Mouse (Mus musculus) urinary bladder, postnatal 25 days (tissue): ENCODE data around the gene Ccndbp1.
"Not testable (repeated sequence)": the region's sequence is repeated elsewhere in the genome, so short reads cannot be mapped to it uniquely, and the experiment has no call there.

Experiments used
- DNase-seq: peaks from one replicate; pipeline ENCODE4 v3.0.0; 2022; ENCODE audit warnings: low spot score

The Ccndbp1 gene

DNA sequence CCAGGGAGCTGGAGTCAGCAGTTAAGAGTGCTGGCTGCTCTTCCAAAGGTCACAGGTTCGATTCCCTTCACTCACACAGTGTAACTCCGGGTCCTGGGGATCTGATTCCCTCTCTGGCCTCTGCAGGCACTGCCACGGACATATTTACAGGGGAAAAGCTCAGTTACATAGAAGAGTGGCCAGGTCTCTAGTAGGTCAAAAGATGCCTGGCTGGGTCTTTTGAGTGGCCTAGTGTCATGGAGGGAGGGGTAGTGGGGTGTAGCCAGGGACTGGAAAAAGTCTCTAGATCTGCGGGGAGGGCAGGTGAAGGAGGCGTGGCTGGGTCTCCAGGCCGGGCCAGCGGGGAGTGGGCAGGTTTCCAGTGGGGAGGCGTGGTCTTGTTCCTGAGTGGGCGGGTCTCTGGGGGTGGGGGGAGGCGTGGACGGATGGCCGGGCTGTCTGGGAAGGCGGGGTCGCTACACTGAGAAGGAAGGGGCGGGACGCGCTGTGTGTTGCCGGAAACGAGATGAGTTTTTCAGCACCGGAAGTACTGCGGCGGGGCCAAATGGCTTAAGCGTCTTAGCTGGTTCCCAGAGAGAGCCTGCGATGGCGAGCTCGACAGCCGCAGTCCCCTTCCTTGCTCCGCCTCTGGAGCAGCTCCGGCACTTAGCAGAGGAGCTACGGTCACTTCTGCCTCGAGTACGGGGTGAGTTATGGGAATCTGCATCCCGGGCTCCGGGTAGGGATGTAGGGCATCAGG, at the start of gene Ccndbp1:
Gene Ccndbp1, plus strand, starts transcription at position 479 of the 739 bp plus-strand sequence.
- DNase-seq = peak; percentile 84

DNA sequence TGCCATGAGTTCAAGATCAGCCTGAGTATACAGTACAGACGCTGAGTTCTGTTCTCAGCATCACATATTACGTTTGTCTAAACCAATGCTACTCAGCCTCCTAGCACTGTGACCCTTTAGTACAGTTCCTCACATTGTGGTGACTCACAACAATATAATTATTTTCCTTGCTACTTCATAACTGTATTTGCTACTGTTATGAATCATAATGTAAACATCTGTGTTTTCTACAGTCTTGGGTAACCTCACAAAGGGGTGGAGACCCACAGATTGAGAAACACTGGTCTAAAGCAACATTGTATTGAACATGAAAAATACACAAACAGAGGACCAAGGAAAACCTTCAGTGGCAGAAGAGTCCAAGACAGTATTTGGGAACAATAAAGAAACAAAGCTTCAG, 48.8 kb upstream of the Ccndbp1 start:
- DNase-seq = no peak

DNA sequence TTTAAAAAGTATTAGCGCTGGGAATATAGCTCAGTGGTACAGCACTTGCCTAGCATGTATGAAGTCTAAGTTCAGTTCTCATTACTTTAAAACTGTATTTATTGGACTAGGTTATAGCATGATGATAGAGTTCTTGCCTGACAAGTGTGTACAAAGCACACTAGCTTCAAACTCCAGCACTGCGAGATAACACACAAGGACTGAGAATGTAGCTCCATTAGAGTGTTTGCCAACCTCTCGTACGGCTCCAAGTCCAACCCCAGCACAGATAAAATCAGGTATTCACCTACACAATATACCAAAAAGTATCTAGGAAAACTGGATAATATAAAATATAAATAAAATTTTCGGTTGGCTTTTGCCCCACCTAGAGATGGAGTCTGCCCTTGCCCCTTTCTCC, 48.4 kb upstream of the Ccndbp1 start:
- no peak for DNase-seq

DNA sequence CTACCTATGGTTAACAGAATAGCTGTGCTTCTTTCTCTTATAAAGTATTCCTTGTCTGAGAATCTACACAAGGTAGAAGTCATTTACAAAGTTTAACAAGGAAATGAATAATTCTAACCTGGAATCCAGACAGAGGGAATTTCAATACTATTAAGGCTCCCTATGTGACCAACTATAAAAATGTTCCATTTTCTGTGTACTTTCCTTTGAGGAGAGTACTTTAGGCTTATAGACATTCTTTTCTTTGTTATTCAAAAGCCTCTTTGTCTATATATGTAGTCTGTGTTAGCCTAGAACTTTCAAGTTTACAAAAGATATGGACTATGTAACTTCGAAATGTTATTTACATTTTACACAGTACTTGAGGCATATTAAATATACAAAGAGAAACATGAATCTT, 47.9 kb upstream of the Ccndbp1 start:
- DNase-seq = no peak

DNA sequence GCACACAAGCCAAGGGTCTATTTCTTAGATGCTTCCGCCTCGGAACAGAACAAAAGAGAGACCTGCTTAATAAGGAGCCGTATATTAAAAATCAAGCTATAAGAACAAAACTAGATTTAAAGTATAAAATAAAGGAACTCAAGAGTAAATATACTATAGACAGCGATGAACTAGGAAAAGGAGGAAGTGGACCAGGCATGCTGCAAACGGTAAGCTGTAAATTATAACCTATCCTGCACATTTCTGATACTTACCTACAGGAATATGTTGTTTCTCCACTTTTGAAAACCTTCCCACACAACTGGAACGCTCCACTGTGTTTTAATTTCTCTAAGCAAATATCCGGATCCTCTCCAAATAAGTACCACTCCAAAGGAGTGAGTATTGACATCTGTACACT, 45.1 kb upstream of the Ccndbp1 start:
- DNase-seq = no peak

DNA sequence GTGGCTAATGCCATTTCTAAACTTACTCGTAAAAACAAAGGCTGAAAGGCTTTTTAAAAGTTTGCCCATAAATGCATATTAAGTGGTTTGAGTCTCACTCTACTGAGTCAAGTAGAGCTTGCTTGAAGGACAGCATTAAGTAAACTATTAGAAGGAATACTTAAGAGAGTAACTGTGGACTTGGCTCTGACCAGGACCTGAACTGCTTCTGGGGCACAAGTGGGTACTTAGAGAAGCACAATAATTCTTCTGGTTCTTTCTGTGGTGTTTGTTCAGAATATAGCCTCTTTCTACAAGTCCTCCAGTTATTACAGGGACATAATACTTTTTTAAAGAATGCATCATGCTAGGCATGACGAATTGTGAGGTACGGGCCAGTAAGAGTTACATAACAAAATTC, 42.7 kb upstream of the Ccndbp1 start:
- DNase-seq = no peak

DNA sequence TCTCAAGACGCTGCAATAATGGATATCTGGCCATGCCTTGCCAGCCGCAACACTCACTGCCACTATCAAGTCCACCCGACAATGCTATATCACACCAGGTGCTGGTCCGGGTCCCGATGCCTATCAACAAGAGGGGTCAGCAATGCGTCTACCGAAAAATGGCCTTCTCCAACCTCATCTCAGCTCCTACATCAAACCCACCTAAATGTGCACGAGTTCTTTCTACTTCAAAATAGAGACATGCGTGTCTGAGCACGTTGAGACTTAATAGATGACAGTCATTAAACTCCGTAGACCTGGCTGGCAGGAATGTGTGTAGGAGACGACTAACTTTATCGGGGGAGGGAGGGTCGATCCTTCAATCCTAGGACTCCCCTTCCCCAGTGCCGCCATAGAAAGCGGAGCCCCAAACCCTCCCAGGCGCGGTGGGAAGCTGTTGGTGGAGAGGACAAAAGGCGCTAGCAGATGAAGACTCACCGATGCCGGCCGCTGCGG, 38.1 kb upstream of the Ccndbp1 start:
- DNase-seq = peak; percentile 12

DNA sequence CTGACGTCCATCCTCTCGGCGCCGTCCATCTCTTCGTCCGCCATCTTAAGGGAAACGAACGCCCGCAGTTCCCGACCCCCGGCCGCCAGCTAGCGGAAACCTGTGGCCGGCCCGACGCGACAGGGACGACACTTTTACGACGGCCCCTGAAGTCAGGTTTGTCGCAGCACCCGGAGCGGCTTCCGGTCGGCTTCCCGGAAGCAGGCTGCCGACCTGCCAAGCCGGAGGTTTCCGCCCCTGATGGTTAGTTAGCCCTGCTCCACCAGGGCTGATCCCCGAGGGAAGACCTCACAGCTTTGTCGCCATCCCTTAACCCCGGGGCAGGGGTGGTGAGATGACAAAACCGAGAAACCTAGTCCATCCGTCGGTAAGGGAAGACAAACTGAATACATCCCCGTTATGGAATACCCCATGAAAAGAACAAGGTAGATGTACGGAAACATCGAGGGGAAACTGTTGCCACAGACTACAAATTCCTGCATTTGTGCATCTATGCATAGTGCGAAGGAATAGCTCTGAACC, 37.6 kb upstream of the Ccndbp1 start, which contains the start of gene Ubr1:
Gene Ubr1, minus strand, starts transcription at position 157 of the 522 bp plus-strand sequence.
- peak; percentile 70 for DNase-seq

DNA sequence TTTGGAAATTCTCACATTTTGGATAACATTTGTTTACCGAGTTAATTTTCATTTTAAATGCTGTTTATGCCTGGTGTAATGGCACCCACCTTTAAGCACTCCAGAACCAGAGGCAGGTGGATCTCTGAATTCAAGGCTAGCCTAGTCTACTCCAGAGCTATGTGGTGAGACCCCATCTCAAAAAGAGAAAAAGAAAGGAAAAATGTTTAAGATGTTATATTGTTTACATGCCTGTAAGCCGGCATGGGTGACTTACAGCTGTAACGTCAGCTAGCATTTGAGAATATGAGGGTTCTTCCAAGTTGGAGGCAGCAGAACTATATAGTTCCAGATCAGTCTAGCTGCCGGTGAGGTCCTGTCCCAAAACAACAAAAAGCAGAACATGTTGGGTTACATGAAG, 36.4 kb upstream of the Ccndbp1 start:
- no peak for DNase-seq

DNA sequence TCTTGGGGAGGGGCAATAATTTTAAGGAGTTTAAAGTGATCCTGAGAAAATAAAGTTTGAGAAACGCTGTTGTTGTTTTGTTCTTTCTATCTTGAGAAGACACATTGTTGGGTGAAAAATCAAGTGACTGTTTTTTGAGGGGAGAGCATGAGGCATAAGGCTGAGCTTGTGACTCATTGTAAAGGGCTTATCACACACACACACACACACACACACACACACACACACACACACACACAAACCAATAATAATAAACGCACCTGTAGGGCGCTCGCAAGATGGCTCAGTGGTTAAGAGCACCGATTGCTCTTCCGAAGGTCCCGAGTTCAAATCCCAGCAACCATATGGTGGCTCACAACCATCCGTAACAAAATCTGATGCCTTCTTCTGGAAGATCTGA, 35.9 kb upstream of the Ccndbp1 start:
- DNase-seq = not testable (repeated sequence)

DNA sequence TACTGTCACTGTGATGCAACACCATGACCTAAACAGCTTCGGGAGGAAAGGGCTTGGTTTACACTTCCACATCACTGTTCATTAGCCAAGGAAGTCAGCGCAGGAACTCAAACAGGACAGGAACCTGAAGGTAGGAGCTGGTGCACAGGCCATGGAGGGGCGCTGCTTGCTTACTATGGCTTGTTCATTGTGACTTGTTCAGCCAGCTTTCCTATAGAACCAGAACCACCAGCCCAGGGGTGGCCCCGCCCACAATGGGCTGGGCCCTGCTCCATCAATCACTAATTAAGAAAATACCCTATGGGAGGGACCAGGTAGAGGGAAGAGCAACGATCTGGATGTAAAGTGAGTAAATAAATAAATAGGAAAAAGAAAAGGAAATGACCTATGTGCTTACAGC, 35.2 kb upstream of the Ccndbp1 start:
- DNase-seq = no peak

DNA sequence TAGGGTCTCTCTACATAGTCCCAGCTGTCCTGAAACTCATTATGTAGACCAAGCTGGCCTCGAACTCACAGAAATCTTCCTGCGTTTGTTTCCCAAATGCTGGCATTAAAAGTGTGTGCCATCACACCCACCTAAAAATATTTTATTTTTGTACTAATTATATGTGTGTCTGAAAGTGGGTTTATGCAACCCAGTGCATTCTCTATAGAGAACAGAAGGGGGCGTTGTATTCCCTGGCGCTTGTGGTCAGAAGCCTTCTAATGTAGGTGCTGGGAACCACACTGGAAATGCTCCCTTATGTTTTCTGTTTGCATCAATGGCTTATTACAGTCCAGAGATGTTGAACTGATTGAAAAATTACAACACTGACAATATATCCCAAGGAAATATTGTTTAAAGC, 31.9 kb upstream of the Ccndbp1 start:
- DNase-seq = no peak

DNA sequence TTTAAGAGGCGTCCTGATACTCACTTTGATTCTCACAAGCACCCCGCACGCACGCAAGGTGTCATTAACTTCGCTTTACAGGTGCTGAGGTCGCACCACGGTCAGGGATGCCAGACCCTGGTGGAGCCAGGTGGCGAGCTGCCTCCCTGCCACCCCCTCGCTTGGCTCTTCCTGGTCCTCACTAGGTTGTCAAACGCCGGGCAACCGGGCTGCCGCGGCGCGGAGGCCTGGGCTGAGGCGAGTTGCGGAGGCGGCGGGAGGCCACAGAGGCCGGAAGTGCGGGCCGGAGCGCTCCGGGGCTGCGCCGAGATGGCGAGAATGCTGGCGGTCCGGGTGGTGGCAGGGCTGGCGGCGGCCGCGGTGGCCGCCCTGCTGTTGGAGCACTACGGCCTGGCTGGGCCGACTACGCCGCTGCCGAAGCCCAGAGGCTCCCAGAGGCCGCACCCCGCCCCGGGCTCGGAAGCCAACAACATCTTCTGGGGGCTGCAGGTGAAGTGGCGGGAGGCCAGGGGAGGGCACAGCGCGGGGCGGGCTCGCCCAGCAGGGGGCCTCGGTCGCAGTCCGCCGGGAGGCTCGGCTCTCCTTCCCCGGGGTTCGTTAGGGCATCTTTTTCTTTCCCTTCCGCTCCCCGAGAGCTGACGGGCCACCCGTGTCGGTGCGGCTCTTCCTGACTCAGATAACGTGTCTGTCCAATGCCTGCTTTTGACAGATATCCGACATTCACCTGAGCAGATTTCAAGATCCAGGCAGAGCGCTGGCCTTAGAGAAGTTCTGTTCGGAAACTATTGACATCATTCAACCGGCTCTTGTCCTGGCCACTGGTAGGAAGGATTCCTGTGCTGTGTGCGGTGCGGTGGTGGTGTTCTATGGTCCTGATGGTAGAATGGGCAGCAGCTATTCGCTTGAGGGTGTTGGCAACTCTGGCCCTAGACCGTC, 30.9 kb upstream of the Ccndbp1 start, which contains the start of gene Tmem62:
Gene Tmem62, plus strand, starts transcription at position 28 of the 936 bp plus-strand sequence.
- peak; percentile 59 for DNase-seq

DNA sequence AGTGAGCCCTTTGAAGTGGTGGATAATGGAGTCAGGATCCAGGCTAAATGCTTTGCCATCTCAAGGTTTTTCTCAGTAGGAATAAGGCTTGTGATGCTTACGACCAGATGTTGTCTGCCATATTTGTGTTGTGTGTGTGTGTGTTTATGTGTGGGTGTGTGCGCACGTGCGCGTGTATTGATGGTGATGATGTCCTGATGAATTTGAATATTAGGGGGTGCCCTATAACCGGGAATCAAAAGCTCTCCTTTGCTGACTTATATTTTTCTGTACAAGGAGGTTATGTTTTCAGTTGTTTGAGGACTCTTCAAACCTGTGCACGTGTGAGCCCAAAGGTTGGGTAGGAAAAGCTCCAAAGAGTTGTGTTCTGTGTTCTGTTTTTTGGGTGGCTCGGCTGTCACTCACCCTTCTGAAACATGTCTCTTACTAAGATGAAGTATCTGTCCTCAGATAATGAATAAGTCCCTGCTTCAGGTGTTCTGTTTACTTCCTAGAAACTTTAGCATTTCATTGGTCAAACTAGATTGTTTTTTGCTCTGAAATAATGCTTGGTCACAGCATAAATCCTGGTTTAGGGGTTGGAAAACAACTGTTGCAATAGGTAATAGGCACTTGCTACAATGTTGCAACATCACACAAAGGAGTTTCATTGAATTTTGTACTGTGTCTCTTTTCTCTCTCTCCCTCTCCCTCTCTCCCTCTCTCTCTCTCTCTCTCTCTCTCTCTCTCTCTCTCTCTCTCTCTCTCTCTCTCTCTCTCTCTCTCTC, 30.1 kb upstream of the Ccndbp1 start:
- no peak for DNase-seq

DNA sequence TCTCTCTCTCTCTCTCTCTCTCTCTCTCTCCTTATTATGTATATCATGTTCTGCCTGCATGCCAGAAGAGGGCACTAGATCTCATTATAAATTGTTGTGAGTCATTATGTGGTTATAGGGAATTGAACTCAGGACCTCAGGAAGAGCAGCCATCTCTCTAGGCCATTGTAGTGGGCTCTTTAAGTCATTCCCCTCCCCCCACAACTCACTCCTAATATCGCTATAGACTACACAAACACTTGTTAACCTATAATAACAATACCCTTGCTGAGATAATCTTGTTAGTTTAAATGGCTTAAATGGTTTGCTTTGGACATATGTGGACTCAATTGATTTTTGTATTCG, 29.5 kb upstream of the Ccndbp1 start:
- DNase-seq = no peak

DNA sequence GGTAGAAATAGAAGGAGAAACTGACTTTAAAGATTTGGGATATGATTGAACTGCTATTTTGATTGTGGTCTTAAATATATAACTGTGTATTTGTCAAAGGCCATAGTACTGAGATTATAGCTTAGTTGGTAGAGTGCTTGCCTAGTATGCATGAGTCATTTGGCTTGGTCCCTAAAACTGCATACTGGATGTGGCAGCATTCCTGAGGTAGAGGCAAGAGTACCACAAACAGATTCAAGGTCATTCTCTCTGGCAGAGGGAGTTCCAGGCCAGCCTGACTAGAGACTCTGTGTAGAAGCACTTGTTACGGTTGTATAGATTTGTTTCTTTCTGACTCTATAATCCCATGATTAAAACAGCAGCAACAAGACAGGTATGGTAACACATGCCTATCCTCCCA, 28.4 kb upstream of the Ccndbp1 start:
- DNase-seq = no peak

DNA sequence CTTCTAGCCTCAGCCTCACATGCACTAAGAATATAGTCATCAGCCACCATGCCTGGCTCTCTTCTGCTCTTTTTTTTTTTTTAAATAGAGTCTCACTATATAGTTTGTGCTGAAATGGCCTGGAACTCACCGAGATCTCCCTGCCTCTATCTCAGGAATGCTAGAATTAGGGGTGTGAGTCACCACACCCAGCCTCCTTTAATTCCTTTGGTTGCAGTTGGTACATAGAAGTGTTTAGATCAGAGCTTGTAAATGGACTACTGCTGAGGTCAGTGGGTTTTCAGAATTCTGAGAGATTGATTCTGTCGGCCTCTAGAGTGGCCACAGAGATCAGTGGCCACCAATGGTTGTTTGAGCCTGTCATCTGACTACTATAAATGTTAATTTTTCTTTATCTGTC, 27.3 kb upstream of the Ccndbp1 start:
- no peak for DNase-seq

DNA sequence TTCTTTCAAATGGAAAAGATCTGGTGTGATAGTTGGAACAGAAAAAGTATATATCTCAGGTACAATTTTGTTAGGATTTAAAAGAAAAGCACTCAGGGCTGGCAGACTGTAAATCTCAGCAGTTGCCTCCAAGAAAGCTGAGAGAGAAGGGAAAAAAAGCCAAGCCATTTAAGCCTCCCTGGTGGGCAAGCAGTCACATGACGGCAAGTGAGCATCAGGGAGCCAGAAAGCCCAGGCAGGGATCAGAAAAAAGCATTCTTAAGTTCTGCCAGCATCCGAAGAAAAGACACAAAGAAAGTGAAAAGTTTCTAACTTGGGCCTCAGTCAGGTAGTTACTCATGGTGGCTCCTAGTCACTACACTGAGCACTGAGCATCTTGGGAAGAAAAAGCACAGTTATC, 24.6 kb upstream of the Ccndbp1 start:
- DNase-seq = no peak

DNA sequence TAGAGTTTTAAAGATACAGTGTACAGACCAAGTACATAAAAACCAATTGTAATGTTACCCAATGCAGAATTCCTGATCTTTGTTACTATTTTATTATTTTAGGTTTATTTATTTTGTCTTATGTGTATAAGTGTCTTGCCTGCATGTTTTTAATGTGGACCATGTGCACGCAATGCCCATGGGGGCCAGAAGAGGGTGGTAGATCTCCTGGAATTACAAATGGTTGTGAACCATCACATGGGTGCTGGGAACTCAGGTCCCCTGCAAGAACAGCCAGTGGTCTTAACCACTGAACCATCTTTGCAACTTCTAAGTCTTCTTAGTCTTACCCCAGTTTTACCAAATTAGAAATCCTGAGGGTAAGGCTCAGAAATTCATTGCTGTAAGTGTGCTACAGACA, 23.0 kb upstream of the Ccndbp1 start:
- DNase-seq = no peak

DNA sequence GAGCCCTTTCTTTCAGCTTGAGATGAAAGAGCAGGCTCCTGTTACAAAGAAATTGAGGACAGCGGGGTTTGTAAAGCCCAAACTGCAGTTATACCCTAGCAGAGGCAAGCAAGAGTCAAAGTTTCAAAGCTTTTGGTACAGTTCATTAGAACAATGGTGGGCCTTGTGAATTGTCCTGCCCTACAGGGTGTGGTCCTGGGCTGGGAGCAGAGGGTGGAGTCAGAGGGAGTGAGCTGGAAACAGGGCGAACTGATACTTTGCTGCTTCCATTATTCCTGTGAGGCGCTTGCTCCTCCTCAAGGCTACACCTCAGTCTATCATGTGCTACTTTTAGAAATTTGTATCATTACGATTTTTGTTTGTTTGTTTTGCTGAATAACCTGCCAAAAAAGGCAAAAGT, 17.0 kb upstream of the Ccndbp1 start:
- DNase-seq = no peak

DNA sequence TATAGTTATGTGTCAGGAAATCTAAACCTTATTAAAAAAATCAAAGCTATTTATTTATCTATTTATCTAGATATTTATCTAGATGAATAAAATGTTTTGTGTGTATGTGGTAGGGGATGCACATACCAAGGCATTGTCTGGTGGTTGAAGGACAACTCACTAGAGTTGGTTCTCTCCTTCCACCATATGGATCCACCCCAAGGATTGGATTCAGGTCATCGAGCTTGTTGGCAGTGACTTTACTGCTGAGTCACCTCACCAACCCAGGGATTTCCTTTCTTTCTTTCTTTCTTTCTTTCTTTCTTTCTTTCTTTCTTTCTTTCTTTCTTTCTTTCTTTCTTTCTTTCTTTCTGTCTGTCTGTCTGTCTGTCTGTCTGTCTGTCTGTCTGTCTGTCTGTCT, 11.6 kb upstream of the Ccndbp1 start:
- DNase-seq = not testable (repeated sequence)

DNA sequence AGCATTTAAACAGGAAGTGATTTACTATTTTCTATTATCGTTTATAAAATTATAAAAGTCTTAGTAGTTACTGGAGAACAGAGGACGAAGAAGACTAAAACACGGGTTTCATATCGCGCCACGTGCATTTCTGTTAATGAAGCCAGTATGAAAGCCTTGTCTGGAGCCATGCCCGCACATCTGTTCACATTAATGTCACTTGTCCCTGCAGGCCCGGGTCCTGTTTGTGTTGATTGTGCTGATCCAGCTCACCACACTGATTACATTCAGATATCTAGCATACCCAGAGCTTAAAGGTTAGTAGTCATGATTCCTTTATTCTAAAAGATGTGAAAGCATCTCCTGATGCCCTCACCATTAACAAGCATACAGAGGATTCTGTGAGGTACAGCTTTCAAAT, 9.3 kb upstream of the Ccndbp1 start:
- DNase-seq = no peak
